Mouse (Mus musculus) lung, postnatal 0 days (tissue): ENCODE measurements at regions not wholly inside any gene's neighbourhood (a gene's known extent, or its start where the extent isn't known, plus 50 kb on each side); places are given as distances from the start of the nearest gene placed in this dataset.

Source experiments
- CTCF ChIP-seq: IDR thresholded peaks from 2 replicates; pipeline ENCODE4 v1.5.1; 2016; ENCODE audit warnings: antibody characterized with exemption, mild to moderate bottlenecking
- EP300 ChIP-seq: IDR thresholded peaks from 2 replicates; pipeline ENCODE4 v1.6.1; 2016; ENCODE audit warnings: antibody characterized with exemption, mild to moderate bottlenecking, control low read depth

GRCm38 (mm10) chr2:158972178-158972577, 177.6 kb downstream of the Dhx35 start:
- TF ChIP-seq CTCF (no peak), EP300 (no peak)
